Mouse (Mus musculus): ENCODE data around the gene Ghrhr. TPM values are rescaled to one million over a fixed set of nuclear protein-coding genes. Genes with fewer than 3 reads are reported as not detected.
A peak's percentile ranks its signal among the peaks of the same experiment; 100 is the strongest.

Ghrhr gene
- total and polyA plus RNA-seq, 3 experiments: not detected

DNA sequence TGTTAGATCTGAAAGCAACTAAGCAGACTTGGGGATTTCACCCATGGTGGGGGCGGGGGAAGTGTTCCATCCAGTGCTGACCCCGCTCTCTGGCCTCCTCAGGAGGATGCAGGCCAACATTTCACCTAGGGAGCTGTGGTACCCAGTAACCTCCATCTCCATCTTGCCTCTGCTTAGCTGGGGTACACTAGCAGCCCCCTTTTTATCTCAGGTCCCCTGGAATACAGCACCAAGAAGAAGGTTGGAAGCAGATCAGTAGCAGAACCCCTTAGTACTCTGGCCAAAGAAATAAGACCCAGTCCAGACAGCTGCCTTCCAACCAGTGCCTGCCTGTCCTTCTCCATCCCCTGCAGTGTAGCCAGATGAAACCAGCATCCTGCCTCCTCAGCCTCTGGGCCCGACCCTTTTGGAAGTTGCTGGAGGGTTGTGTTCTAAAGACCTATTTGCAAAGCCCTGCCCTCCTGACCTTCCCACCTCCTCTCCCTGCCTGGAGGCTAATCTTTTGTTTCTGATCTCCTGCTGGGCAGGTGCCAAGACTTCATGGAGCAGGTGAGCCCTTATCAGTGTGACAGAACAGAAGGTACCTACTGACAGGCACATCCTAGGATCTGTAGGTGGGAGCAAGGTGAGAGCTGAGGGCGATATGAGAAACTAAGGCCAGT lies 21.5 kb upstream of the Ghrhr start:
- no peaks in the 10 kb centered on the region for H3K36me3 ChIP-seq (ENCODE audit: control insufficient read depth, insufficient read depth, low read length)
- H3K27me3 ChIP-seq (ENCODE audit: control insufficient read depth, insufficient read depth, low read length): no peaks in the 10 kb centered on the region
- no peak overlapping the region for H3K9ac ChIP-seq (ENCODE audit: low read depth, low read length)
- peak overlapping the region; percentile 73; the same call in 1 of the 2 replicates for H3K27ac ChIP-seq
- H3K4me3 ChIP-seq: no peak overlapping the region
- 84% methylated on average over 4 of the region's 4 CpGs for WGBS
- DNase-seq: no peak
- H3K79me2 ChIP-seq (replicated peaks; ENCODE audit: control insufficient read depth, insufficient read depth, low read length): no peaks in the 10 kb centered on the region
- TF ChIP-seq POLR2A (IDR thresholded peaks at IDR 0.05; ENCODE audit: insufficient read depth, low read depth, low read length) (no peak), EP300 (IDR thresholded peaks at IDR 0.05; ENCODE audit: insufficient read depth, low read depth, low read length) (no peak), CTCF (IDR thresholded peaks at IDR 0.05) (no peak)
- intact Hi-C loops (cut with DNase I): loop anchor here (10.0 kb wide), 1 partner anchor 60 kb away; no protein-coding TSS in a partner anchor
- H3K4me1 ChIP-seq (ENCODE audit: control insufficient read depth, insufficient read depth, low read length): peaks cover 17% of the 10 kb centered on the region

DNA sequence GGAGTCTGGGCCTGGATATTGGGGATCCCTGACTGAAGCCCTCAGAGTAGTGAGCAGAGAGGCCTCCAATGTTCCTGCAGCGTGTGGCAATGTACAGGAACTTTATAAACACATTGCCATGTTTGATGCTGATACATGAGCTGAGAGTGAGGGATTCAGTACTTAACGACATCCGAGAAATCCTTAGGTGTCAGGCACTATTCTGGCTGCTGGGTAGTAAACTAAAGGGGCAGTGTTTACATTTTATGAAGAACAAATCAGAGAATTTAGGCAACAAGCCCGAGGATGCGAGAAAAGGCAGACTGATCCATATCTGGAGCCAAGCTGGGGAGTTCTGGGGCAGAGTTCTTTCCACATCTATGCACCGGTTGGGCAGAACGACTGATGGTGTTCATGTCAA lies 20.5 kb upstream of the Ghrhr start:
- H3K4me3 ChIP-seq: no peak overlapping the region
- H3K27ac ChIP-seq: peak overlapping the region; percentile 73
- H3K36me3 ChIP-seq (ENCODE audit: control insufficient read depth, insufficient read depth, low read length): no peaks in the 10 kb centered on the region
- TF ChIP-seq CTCF (IDR thresholded peaks at IDR 0.05) (no peak), EP300 (IDR thresholded peaks at IDR 0.05; ENCODE audit: insufficient read depth, low read depth, low read length) (no peak), POLR2A (IDR thresholded peaks at IDR 0.05; ENCODE audit: insufficient read depth, low read depth, low read length) (no peak)
- intact Hi-C loops (cut with DNase I): loop anchor here (10.0 kb wide), 1 partner anchor 61 kb away; no protein-coding TSS in a partner anchor
- no peak overlapping the region for H3K9ac ChIP-seq (ENCODE audit: low read depth, low read length)
- no peaks in the 10 kb centered on the region for H3K79me2 ChIP-seq (replicated peaks; ENCODE audit: control insufficient read depth, insufficient read depth, low read length)
- no peaks in the 10 kb centered on the region for H3K27me3 ChIP-seq (ENCODE audit: control insufficient read depth, insufficient read depth, low read length)
- peaks cover 17% of the 10 kb centered on the region for H3K4me1 ChIP-seq (ENCODE audit: control insufficient read depth, insufficient read depth, low read length)
- no peak for DNase-seq
- 73% methylated on average over 7 of the region's 7 CpGs for WGBS

DNA sequence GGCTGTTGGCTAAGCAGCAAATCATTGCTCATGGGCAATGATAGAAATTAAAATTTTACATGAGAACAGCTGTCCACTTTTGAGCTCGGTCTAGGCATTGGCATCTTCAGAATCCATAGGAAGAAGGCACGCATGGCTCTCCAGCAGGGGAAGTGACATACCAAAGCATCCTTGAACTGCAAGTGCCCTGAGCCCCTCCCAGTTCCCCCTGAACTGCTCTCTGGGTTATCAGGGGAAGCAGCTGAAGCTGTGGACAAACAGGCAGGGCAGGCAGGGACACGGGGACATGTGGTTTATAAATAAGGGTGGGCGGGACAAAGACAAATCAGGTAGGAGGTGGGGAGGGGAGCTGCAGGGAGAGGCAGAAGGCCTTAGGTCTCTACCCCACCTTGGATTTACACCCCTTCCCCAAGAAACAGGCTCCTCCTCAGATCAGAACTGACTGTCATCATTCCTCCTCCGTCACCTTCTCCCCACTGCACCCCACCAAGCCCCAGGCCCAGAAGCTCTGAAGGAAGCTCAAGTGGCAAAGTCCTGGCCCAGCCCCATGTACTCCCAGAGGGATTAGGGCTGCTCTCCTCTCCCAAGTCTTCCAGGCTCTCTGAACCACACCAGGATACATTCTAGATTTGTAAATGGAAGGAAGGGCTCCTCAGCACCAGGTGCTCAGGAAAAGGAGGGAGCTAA lies 19.9 kb upstream of the Ghrhr start:
- H3K4me3 ChIP-seq: no peak overlapping the region
- intact Hi-C loops (cut with DNase I): loop anchor here (10.0 kb wide), 1 partner anchor 61 kb away; no protein-coding TSS in a partner anchor
- H3K4me1 ChIP-seq (ENCODE audit: control insufficient read depth, insufficient read depth, low read length): peaks cover 17% of the 10 kb centered on the region
- H3K79me2 ChIP-seq (replicated peaks; ENCODE audit: control insufficient read depth, insufficient read depth, low read length): no peaks in the 10 kb centered on the region
- 30% methylated on average over 5 of the region's 5 CpGs for WGBS
- H3K27ac ChIP-seq: peak overlapping the region; percentile 73
- no peaks in the 10 kb centered on the region for H3K27me3 ChIP-seq (ENCODE audit: control insufficient read depth, insufficient read depth, low read length)
- H3K36me3 ChIP-seq (ENCODE audit: control insufficient read depth, insufficient read depth, low read length): no peaks in the 10 kb centered on the region
- DNase-seq: peak; percentile 62 to 67
- TF ChIP-seq CTCF (IDR thresholded peaks at IDR 0.05) (0 out of 2 replicates have a peak, but pooled peaks have one; percentile 9), EP300 (IDR thresholded peaks at IDR 0.05; ENCODE audit: insufficient read depth, low read depth, low read length) (peak; percentile 98), POLR2A (IDR thresholded peaks at IDR 0.05; ENCODE audit: insufficient read depth, low read depth, low read length) (peak; percentile 32; the same call in 1 of the 2 replicates)
- no peak overlapping the region for H3K9ac ChIP-seq (ENCODE audit: low read depth, low read length)

DNA sequence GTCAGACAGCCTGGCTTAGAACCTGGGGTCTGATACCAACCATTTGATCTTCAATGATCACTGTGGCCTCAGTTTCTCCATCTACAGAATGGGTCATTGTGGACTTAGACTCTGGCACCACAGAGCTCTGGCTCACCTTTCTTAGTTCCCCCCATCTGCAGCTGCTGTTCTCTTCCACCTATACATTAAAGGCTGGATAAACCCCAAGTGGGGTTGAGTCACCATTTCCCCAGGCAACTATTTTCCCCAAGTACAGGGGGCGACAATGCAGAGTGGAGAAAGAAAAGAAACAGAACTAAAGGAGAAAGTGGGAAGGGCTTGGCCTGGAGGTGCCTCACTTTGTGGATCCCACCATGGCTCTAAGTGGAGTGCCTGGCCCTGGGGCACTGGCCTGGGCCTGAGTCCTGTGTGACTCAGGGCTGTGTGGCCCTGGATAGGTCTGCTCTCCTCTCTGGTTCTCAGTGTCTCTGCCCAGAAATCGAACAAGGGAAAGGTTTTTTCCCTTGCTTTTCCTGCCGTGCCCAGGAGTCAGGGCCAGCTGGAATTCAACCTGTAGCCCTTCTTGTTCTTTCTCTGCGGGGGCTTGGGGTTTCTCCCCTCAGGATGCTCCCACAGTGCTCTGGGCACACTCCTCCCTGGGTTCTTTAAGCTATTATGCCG lies 19.0 kb upstream of the Ghrhr start:
- Histone ChIP-seq H3K79me2 (replicated peaks; ENCODE audit: control insufficient read depth, insufficient read depth, low read length) (no peaks in the 10 kb centered on the region), H3K36me3 (ENCODE audit: control insufficient read depth, insufficient read depth, low read length) (no peaks in the 10 kb centered on the region), H3K27me3 (ENCODE audit: control insufficient read depth, insufficient read depth, low read length) (no peaks in the 10 kb centered on the region), H3K9ac (ENCODE audit: low read depth, low read length) (no peak overlapping the region), H3K27ac (peak overlapping the region; percentile 67), H3K4me3 (no peak overlapping the region), H3K4me1 (ENCODE audit: control insufficient read depth, insufficient read depth, low read length) (peaks cover 17% of the 10 kb centered on the region)
- WGBS: 64% methylated on average over 5 of the region's 5 CpGs
- no peak for DNase-seq
- TF ChIP-seq EP300 (IDR thresholded peaks at IDR 0.05; ENCODE audit: insufficient read depth, low read depth, low read length) (no peak), CTCF (IDR thresholded peaks at IDR 0.05) (no peak)
- intact Hi-C loops (cut with DNase I): loop anchor here (10.0 kb wide), 1 partner anchor 62 kb away; no protein-coding TSS in a partner anchor

DNA sequence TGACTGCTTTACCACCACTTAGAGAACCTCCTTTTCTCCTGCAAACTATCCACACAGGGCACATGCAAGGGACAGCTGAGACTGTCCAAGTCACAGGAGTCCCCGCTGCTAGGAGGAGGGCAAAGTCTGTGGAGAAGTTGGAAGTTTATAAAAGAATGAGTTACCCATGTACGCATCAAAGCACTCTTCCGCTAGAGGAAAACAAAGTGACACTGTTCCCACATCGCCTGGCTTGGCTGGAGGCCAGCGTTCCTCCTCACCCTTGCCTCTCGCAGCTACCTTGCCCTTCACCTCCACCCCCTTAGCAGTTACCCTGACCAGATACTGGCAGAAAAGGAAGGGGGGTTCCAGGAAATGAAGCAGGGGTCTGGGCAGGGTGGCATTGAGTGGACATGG lies 18.5 kb upstream of the Ghrhr start:
- 33% methylated on average over 6 of the region's 6 CpGs for WGBS
- peak overlapping the region; percentile 67 for H3K27ac ChIP-seq
- intact Hi-C loops (cut with DNase I): loop anchor here (10.0 kb wide), 1 partner anchor 63 kb away; no protein-coding TSS in a partner anchor

More for the DNA sequence above, 18.5 kb upstream of the Ghrhr start:
- TF ChIP-seq CTCF (IDR thresholded peaks at IDR 0.05) (no peak), EP300 (IDR thresholded peaks at IDR 0.05; ENCODE audit: insufficient read depth, low read depth, low read length) (no peak), POLR2A (IDR thresholded peaks at IDR 0.05; ENCODE audit: insufficient read depth, low read depth, low read length) (no peak)
- no peaks in the 10 kb centered on the region for H3K36me3 ChIP-seq (ENCODE audit: control insufficient read depth, insufficient read depth, low read length)
- H3K79me2 ChIP-seq (replicated peaks; ENCODE audit: control insufficient read depth, insufficient read depth, low read length): no peaks in the 10 kb centered on the region
- H3K4me3 ChIP-seq: no peak overlapping the region
- DNase-seq: no peak
- H3K27me3 ChIP-seq (ENCODE audit: control insufficient read depth, insufficient read depth, low read length): no peaks in the 10 kb centered on the region
- H3K9ac ChIP-seq (ENCODE audit: low read depth, low read length): no peak overlapping the region
- H3K4me1 ChIP-seq (ENCODE audit: control insufficient read depth, insufficient read depth, low read length): peaks cover 17% of the 10 kb centered on the region
